Mouse (Mus musculus) embryonic fibroblast, embryonic 13.5 days (primary cell): Measurements from ENCODE around the gene Tbcd.

Source experiments
- CTCF ChIP-seq: IDR thresholded peaks from 2 replicates; pipeline ENCODE4 v1.5.1; 2011; ENCODE audit warnings: mild to moderate bottlenecking, control low read depth, low read length, moderate library complexity, borderline replicate concordance; ENCODE audit not compliant: insufficient read depth
- POLR2A ChIP-seq: IDR thresholded peaks from 2 replicates; pipeline ENCODE4 v1.6.1; 2011; ENCODE audit warnings: low read depth, mild to moderate bottlenecking, control low read depth, low read length, moderate library complexity

DNA sequence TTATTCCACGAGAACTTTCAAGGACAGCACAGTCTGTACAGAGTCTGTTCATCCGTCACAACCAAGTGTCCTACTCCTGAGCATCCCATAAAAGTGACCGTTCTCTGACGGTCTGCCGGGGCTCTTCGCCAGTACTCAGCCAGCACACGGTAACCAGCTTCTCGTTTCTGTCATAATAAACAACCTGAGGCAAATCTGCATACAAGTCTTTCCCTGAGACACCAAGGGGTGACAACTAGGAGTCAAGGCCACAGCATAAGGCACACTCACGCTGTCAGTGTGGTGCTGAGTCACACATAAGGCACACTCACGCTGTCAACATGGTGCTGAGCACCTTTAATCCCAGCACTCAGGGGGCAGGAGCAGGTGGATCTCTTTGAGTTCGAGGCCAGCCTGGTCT lies 198.9 kb downstream of the Tbcd start:
- TF ChIP-seq POLR2A: no peak
- no peak for TF ChIP-seq CTCF
